Mouse (Mus musculus): ENCODE measurements around the gene Zfp217.

GRCm38 (mm10) chr2:170154301-170154721 lies 6.4 kb upstream of the Zfp217 start:
- TF ChIP-seq CTCF (IDR thresholded peaks at IDR 0.05; ENCODE audit: low read depth), result no peak
- no peak for TF ChIP-seq EP300 (IDR thresholded peaks at IDR 0.05; ENCODE audit: low read depth)

Measured in heart, postnatal 0 days (tissue).